Mouse (Mus musculus) embryonic fibroblast, embryonic 13.5 days (primary cell): ENCODE data around the gene Plekhs1. TPM values are rescaled to one million over a fixed set of nuclear protein-coding genes. Genes with fewer than 3 reads are reported as not detected.
"Not testable (repeated sequence)": the region's sequence is repeated elsewhere in the genome, so short reads cannot be mapped to it uniquely, and the experiment has no call there.

Experiments
- H3K27ac ChIP-seq: 2 replicates; pipeline ENCODE4 v1.5.1; 2012; ENCODE audit warnings: low read length, control low read depth, inconsistent platforms; ENCODE audit not compliant: insufficient read depth
- H3K4me1 ChIP-seq: 2 replicates; pipeline ENCODE4 v1.6.1; 2011; ENCODE audit warnings: low read length; ENCODE audit not compliant: control insufficient read depth, insufficient read depth
- H3K4me3 ChIP-seq: 2 replicates; pipeline ENCODE4 v1.5.1; 2011; ENCODE audit warnings: mild to moderate bottlenecking, control low read depth, low read length; ENCODE audit not compliant: insufficient read depth
- CTCF ChIP-seq: IDR thresholded peaks from 2 replicates; pipeline ENCODE4 v1.5.1; 2011; ENCODE audit warnings: mild to moderate bottlenecking, control low read depth, low read length, moderate library complexity, borderline replicate concordance; ENCODE audit not compliant: insufficient read depth
- POLR2A ChIP-seq: IDR thresholded peaks from 2 replicates; pipeline ENCODE4 v1.6.1; 2011; ENCODE audit warnings: low read depth, mild to moderate bottlenecking, control low read depth, low read length, moderate library complexity
- polyA plus RNA-seq: library from polyadenylated mRNA; stranded (reverse); fragments of >200 nt; gene quantifications from 2 replicates; pipeline ENCODE4 v1.2.4, GENCODE M21; 2011; ENCODE audit warnings: low read depth; ENCODE audit not compliant: missing spikeins, insufficient read length

Plekhs1 gene
- polyA plus RNA-seq, 1 experiment: 0.16 TPM

DNA sequence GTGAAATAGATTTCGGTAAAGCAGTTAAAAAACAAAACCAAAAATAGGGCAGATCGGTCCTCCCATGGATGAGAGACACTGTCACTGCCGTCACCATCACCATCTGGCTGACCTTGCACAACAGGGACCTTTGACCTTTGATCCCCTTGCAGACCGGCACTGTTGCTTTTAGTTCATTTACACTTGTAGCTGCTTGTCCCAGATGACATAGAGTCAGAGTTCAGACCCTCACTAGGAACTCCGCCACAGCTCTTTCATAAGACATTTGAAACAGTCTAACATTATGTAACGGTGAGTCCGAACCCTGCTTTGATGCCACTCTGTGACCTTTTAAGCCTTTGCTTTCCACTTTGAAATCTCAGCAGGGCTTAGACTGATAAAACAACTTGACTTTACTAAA is 58.0 kb downstream of the Plekhs1 start:
- H3K4me1 ChIP-seq, H3K27ac ChIP-seq, H3K4me3 ChIP-seq: not testable (repeated sequence)

DNA sequence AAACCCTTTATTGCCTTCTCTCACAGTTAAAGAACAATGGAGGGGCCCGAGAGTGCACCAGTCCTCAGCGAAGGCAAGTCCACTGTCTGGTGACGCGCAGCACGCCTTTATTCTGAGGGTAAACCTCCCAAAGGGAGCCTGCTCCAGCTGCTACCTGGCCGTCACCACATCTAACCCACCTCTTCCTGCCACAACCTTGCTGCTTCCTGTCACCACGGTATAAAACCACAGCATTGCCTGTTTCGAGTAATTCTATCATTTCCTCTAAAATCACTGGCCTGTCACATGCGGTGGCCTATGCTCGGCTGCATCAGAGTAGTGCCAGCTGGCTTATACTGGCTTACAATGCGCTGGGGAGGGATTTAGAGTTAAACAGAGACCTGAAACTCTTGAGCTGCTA is 69.1 kb downstream of the Plekhs1 start:
- not testable (repeated sequence) for H3K27ac ChIP-seq, H3K4me3 ChIP-seq, H3K4me1 ChIP-seq

DNA sequence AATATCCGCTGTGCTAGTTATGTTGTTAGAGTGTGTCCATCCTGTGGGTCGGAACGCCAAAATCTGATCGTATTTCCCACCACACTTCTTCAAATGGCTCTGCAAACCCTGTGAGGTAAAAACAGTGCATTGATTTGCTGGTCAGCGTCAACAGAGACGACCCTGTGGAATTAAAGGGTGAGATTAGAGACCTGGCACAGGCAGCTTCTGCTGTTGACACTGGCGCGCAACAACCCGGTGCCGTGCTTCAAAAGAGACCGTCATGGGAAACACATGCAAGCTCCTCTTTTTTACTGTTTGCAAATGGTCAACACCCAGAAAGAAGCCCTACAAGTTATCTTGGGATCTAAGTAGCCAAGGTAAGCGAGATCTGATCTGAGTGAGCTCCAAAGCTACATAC is 69.8 kb downstream of the Plekhs1 start:
- no peaks in the 10 kb centered on the region for H3K4me1 ChIP-seq
- TF ChIP-seq POLR2A: no peak
- TF ChIP-seq CTCF: no peak
- no peak overlapping the region for H3K4me3 ChIP-seq
- no peak overlapping the region for H3K27ac ChIP-seq

DNA sequence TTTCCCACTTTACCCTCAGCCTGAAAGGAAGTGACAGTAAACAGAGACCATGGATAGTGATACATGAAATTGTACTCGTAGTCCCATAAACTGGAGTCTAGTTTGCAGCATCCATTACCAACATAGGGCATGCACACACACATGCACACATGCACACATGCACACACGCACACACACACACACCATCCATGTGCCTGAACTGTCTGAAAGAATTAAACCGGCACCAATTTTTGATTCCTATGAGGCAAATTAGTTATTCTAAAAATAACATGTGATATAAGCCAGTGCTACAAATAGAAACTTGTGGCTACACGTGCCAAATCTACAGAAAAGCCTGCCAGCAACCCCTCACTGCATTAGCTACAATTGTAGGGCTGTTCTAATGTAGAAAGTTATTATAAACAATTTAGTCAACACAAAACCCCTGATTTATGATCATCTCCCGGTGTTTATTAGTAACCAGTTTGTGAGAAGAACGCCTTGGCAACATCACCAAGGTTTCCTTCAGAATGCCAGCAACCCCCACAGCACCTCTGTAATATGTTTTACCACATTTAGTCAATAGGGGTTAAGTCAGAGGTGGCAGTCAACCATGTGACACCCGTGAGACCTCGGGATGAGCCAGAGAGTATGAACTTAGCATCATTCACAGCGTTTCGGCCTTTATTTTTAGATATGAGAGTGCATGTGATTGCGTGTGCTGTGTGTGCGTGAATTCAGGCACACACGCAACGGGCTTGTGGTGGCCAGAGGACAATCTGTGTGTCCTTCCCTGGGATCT is 72.0 kb downstream of the Plekhs1 start:
- Histone ChIP-seq H3K27ac (no peak overlapping the region), H3K4me1 (no peaks in the 10 kb centered on the region), H3K4me3 (no peak overlapping the region)
- TF ChIP-seq POLR2A: no peak
- TF ChIP-seq CTCF: no peak

DNA sequence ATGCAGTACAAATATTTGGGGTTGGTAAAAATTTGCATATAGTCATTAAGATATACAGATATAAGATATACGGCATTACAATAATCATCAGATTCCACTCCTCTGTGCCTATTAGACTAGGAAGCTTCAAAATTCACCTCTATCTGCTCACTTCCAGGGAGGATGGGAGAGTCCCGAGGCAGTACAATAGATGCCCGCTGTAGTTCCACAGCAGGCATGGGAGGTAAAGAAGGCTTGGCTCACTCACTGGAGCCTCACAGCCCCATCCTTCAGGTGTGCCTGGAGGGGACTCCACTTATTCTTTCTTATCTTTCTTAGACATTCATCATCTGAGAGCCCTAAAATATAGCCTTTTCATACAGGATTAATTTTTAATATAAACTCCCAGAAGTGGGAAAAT is 72.9 kb downstream of the Plekhs1 start:
- no peak overlapping the region for H3K4me3 ChIP-seq
- H3K27ac ChIP-seq: no peak overlapping the region
- TF ChIP-seq POLR2A: no peak
- no peak for TF ChIP-seq CTCF
- H3K4me1 ChIP-seq: no peaks in the 10 kb centered on the region

DNA sequence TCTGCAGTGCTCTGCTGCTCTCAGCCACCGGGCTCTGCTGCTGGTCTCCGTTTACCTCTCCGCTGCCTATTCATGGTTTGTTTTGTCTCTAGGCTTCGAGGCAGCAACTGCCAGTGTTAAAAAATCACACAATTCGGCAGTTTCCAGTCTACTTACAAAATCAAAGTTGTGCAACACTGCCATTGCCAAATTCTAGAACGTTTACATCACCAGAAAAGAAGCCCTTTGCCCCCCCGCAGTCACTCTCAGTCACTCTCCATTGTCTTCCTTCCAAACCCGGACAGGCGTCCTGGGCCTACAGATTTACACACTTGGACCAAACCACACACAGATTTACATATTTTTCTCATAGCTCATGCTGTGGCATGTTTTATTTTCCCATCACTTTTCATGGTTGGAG is 73.6 kb downstream of the Plekhs1 start:
- no peak for TF ChIP-seq CTCF
- TF ChIP-seq POLR2A: no peak
- H3K4me3 ChIP-seq: no peak overlapping the region
- no peak overlapping the region for H3K27ac ChIP-seq
- no peaks in the 10 kb centered on the region for H3K4me1 ChIP-seq

DNA sequence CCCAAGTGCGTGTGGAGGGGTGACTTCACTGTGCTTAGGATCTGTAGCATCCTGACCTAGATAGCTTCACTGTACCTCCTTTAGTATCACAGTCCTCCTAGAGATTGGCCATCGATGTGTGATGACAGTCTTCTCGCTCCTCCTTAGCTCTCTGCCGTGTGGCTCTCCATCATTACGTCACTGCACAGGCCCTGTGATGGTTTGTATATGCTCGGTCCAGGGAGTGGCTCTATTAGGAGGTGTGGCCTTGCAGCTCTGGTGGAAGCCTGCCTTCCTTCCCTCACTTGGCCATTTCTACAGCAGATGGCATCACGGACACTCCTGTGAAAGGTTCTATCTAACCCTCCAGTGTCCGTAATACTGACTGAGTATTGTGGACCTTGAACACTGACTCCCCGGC is 74.3 kb downstream of the Plekhs1 start:
- no peak overlapping the region for H3K4me3 ChIP-seq
- H3K4me1 ChIP-seq: no peaks in the 10 kb centered on the region
- no peak overlapping the region for H3K27ac ChIP-seq
- TF ChIP-seq CTCF (no peak), POLR2A (no peak)

Other genes starting within 250 kb of the Plekhs1 start
- not detected in 2 replicates for gene Habp2, start 174.5 kb upstream of the Plekhs1 start, polyA plus RNA-seq
- gene Nrap, start 71.6 kb upstream of the Plekhs1 start, polyA plus RNA-seq: 0.15 and 0.21 TPM in 2 replicates
- 14.9 and 18.2 TPM in 2 replicates for gene Casp7, start 64.5 kb upstream of the Plekhs1 start, polyA plus RNA-seq
- gene Dclre1a, start 86.6 kb downstream of the Plekhs1 start, polyA plus RNA-seq: 16.8 and 22.3 TPM in 2 replicates
- 19.3 and 20.2 TPM in 2 replicates for gene Nhlrc2, start 86.6 kb downstream of the Plekhs1 start, polyA plus RNA-seq